Mouse (Mus musculus) neural tube, embryonic 13.5 days (tissue): ENCODE measurements around the gene Padi2. TPM values are rescaled to one million over a fixed set of nuclear protein-coding genes. Genes with fewer than 3 reads are reported as not detected.
A peak's percentile ranks its signal among the peaks of the same experiment; 100 is the strongest.

ENCODE experiments used
- ATAC-seq: fragments of 200-750 bp; cut with Nextera tagmentation; 2 replicates; pipeline ENCODE4 v1.8.0; 2017; ENCODE audit warnings: low read depth, mild to moderate bottlenecking, moderate TSS enrichment, moderate library complexity
- H3K27ac ChIP-seq: fragments of 300-500 bp; sonication (generic); replicated peaks from 2 replicates; pipeline ENCODE4 v1.5.1; 2015; ENCODE audit warnings: moderate library complexity, mild to moderate bottlenecking, inconsistent platforms
- H3K27me3 ChIP-seq: fragments of 300-500 bp; sonication (generic); 2 replicates; pipeline ENCODE4 v1.6.1; 2015; ENCODE audit warnings: mild to moderate bottlenecking, inconsistent platforms
- H3K36me3 ChIP-seq: fragments of 300-500 bp; sonication (generic); 2 replicates; pipeline ENCODE4 v1.6.1; 2015; ENCODE audit warnings: mild to moderate bottlenecking, inconsistent platforms
- H3K4me1 ChIP-seq: fragments of 300-500 bp; sonication (generic); replicated peaks from 2 replicates; pipeline ENCODE4 v1.6.1; 2015; ENCODE audit warnings: inconsistent platforms
- H3K4me2 ChIP-seq: fragments of 300-500 bp; sonication (generic); 2 replicates; pipeline ENCODE4 v1.6.1; 2015; ENCODE audit warnings: inconsistent platforms, mild to moderate bottlenecking, moderate library complexity
- H3K4me3 ChIP-seq: fragments of 300-500 bp; sonication (generic); 2 replicates; pipeline ENCODE4 v1.5.1; 2015; ENCODE audit warnings: mild to moderate bottlenecking, inconsistent platforms
- H3K9ac ChIP-seq: fragments of 300-500 bp; sonication (generic); 2 replicates; pipeline ENCODE4 v1.6.1; 2015; ENCODE audit warnings: moderate library complexity, mild to moderate bottlenecking, inconsistent platforms
- H3K9me3 ChIP-seq: fragments of 300-500 bp; sonication (generic); 2 replicates; pipeline ENCODE4 v1.6.1; 2016; ENCODE audit warnings: inconsistent platforms
- WGBS: fragments of 180-500 bp; shearing (Covaris S2); methylation state at CpG from one replicate; pipeline ENCODE4 v1.1.7; 2015; 5-methylcytosine and 5-hydroxymethylcytosine counted together
- polyA plus RNA-seq: library from polyadenylated mRNA; unstranded; fragments of >200 nt; fragmentation: Nextera tagmentation; extraction: Ambion mirVana; gene quantifications from 2 replicates; pipeline ENCODE4 v1.2.1, GENCODE M21; 2015

Padi2 gene
- 4.4 and 6.0 TPM in 2 replicates for polyA plus RNA-seq

DNA sequence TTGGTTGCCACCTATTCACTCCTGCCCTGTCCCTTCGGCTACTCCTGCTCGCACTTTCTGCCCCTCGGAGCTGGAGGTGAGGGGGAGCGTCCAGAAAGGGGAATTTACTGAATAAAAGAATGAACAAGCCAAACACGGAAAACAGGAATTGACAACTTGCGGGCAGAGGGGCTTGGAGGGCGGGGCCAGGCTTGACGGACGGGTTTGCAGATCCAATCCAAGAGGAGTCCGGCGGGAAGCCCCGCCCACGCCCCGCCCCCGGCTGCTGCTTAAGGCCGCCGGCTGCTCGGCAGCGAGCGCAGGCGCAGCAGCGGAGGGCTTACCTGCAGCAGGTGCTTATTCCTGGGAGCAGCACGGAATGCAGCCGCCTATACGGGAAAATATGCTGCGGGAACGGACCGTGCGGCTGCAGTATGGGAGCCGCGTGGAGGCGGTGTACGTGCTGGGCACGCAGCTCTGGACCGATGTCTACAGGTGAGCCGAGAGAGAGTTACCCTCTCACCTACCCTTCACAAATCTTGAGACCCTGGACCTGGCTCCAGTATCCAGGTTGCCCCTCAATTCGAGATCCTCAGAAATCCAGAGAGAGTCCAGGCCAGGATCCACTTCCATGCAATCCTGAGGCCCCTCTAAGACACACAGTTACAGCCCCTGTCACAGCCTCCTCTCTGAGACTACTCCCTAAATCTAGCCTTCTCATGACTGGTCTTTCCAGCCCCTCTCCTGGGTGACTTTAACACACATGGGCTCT, at the start of gene Padi2:
Gene Padi2, plus strand, starts transcription at position 269 of the 751 bp plus-strand sequence.
- ATAC-seq, result peak; percentile 84
- 3% methylated on average over 37 of the region's 37 CpGs for WGBS

DNA sequence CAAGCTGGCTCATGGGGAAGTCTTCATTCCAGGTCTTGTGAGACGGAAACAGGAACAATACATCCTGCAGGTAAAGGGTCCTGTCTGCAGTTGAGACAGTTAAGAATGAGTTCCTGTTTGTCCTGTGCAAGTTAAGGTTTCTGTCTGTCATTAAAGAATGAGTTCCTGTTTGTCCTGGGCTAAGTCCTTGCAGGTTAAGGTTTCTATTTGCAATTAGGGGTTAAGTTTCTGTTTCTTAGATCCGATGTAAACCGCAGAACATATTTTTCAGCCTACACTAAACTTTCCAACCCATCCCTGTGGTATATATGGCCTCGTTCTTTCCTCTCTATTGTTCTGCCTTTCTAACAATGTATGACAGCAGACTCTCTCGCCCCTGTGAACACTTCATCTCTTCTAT, 49.1 kb upstream of the Padi2 start:
- Histone ChIP-seq H3K9me3 (no peaks in the 10 kb centered on the region), H3K9ac (no peak overlapping the region), H3K4me3 (no peak overlapping the region), H3K4me2 (no peak overlapping the region), H3K27ac (no peak overlapping the region), H3K27me3 (no peaks in the 10 kb centered on the region), H3K4me1 (peaks cover 15% of the 10 kb centered on the region; the same call in 1 of the 2 replicates), H3K36me3 (no peaks in the 10 kb centered on the region)
- no peak for ATAC-seq
- 81% methylated on average over 5 of the region's 5 CpGs for WGBS

More for the DNA sequence above, at the start of gene Padi2:
- H3K27me3 ChIP-seq, result peaks cover 67% of the 10 kb centered on the region
- H3K27ac ChIP-seq, result no peak within 1 kb of the TSS
- peak within 1 kb of the TSS; percentile 36 for H3K4me3 ChIP-seq
- H3K36me3 ChIP-seq, result no peaks in the 10 kb centered on the region
- H3K9ac ChIP-seq, result peak within 1 kb of the TSS; percentile 34; the same call in 1 of the 2 replicates
- H3K9me3 ChIP-seq, result no peaks in the 10 kb centered on the region
- H3K4me1 ChIP-seq, result peaks cover 21% of the 10 kb centered on the region
- H3K4me2 ChIP-seq, result peak within 1 kb of the TSS; percentile 65

DNA sequence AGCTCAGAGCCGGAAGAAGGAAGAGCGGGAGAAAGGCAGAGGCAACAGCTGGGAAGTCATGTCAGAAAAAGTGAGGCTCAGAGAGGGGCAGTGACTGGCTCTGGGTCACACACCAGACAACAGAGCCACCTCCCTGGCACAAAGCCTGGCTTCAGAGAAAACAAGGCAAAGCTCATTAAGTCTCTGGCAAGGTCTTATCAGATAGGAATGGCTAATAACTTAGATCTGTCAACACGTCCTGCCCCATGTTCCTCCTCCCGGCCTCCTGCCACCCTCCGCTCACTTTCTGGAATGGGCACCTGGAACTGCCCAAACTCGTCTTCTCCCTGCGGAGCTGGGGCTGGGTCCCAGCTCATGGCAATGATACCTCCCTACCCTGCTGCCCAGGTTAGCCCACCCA, 48.3 kb upstream of the Padi2 start:
- no peaks in the 10 kb centered on the region for H3K36me3 ChIP-seq
- WGBS, result 89% methylated on average over 7 of the region's 7 CpGs
- no peak overlapping the region for H3K4me3 ChIP-seq
- H3K4me2 ChIP-seq, result no peak overlapping the region
- no peak for ATAC-seq
- H3K9ac ChIP-seq, result no peak overlapping the region
- no peaks in the 10 kb centered on the region for H3K27me3 ChIP-seq
- no peaks in the 10 kb centered on the region for H3K9me3 ChIP-seq
- H3K27ac ChIP-seq, result no peak overlapping the region
- peaks cover 15% of the 10 kb centered on the region; the same call in 1 of the 2 replicates for H3K4me1 ChIP-seq

DNA sequence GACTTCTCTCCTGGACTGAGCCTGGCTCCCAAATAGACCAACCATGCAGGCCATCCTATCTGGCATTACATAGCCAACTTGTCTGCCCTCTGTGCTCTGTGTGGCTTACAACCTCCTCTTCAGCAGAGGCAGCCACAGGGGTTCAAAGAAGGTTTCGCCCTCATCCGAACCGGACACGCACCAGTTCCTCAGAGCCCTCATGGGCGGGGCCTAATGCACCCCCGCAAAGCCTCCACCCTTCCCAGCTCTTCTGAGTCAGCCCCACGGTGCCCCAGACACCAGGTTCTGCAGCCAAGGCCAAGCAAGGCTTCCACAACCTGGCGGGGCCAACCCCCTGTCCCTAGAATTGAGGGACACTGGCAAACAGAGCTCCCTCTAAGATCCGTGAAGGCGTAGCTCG, 46.9 kb upstream of the Padi2 start:
- Histone ChIP-seq H3K4me1 (0 out of 2 replicates have a peak, but pooled peaks cover 5% of the 10 kb centered on the region), H3K9me3 (no peaks in the 10 kb centered on the region), H3K27ac (no peak overlapping the region), H3K27me3 (no peaks in the 10 kb centered on the region), H3K9ac (no peak overlapping the region), H3K4me3 (no peak overlapping the region), H3K36me3 (no peaks in the 10 kb centered on the region), H3K4me2 (no peak overlapping the region)
- WGBS, result 85% methylated on average over 11 of the region's 11 CpGs
- no peak for ATAC-seq

DNA sequence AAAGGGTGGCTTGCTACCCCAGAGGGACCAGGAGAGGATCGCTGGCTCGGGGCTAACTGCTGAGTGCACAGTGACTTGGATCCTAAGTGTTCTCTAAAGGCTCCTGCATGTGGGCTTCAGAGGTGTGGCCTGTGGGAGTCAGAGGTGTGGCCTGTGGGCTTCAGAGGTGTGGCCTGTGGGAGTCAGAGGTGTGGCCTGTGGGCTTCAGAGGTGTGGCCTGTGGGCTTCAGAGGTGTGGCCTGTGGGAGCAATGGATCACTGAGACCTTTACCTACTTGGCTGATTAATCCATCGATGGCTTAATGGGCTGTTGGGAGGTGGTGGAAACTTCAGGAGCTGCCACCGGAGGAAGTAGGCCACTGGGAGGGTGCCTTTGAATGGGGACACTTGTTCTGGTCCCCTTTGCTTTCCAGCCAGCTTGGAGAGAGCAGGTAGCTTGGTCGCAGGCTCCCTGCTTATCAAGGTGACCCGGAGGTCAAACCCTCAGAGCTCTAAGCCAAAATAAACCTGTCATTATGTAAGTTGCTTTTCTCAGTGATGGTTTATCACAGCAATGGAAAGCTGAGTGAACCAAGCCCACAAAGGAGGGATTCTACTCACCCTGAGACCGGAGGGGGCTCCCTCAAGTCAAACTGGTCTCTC, 45.9 kb upstream of the Padi2 start:
- H3K4me1 ChIP-seq, result no peaks in the 10 kb centered on the region
- no peak overlapping the region for H3K9ac ChIP-seq
- 58% methylated on average over 7 of the region's 7 CpGs for WGBS
- H3K4me3 ChIP-seq, result no peak overlapping the region
- no peaks in the 10 kb centered on the region for H3K27me3 ChIP-seq
- H3K9me3 ChIP-seq, result no peaks in the 10 kb centered on the region
- no peak for ATAC-seq
- H3K36me3 ChIP-seq, result no peaks in the 10 kb centered on the region
- H3K4me2 ChIP-seq, result no peak overlapping the region
- no peak overlapping the region for H3K27ac ChIP-seq

DNA sequence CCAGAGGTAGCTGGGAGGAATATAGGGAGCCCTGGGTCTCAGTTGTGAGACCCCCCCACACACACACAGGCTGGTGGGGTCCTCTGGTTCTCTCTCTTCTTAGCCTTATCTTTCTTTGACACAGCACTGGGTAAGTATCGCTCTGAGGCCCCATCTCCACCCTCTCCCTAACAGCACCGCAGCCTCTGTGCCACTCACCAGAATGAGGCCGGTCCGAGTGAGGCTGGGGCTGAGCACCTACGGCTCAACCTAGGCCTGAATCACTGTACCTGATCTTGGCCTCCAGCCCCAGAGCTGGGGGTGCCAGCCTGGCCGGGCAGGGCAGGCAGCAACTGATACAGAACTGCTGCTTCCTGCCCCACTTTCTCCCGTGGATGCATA, 45.4 kb upstream of the Padi2 start:
- H3K9ac ChIP-seq, result no peak overlapping the region
- no peaks in the 10 kb centered on the region for H3K36me3 ChIP-seq
- no peak overlapping the region for H3K4me3 ChIP-seq
- no peak overlapping the region for H3K27ac ChIP-seq
- no peak overlapping the region for H3K4me2 ChIP-seq
- 91% methylated on average over 7 of the region's 7 CpGs for WGBS
- no peaks in the 10 kb centered on the region for H3K9me3 ChIP-seq
- H3K4me1 ChIP-seq, result no peaks in the 10 kb centered on the region
- no peak for ATAC-seq
- H3K27me3 ChIP-seq, result no peaks in the 10 kb centered on the region

DNA sequence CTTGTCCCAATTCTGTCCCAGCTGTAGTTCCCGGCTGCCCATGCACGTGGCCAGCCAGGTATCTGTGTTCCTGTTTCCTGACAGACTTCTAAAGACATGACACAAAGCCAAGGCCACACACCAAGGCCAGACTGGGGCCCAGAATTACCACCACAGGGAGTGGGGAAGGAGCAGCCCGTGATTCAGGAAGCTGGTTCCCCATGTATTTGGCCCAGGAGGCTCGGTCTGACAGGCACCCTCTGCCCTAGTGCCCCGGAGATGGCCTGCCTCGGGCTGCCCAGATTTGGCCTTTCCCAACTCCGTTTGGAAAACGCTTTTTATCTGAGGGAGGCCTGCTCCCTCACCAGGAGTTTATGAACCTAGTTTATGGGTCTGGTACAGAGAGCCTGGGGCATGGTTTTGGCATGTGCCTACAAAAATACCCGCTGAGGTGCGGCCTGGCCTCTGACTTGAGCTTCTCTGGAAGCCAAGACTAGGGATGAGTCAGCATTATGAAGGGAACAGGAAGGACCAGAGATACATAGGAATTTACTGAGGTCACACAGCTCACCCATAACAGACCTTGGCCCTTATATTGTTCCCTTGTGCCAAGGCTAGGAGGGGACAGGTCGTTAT, 44.0 kb upstream of the Padi2 start:
- Histone ChIP-seq H3K9ac (no peak overlapping the region), H3K27ac (no peak overlapping the region), H3K4me2 (no peak overlapping the region), H3K27me3 (no peaks in the 10 kb centered on the region), H3K4me3 (no peak overlapping the region), H3K9me3 (no peaks in the 10 kb centered on the region), H3K4me1 (no peaks in the 10 kb centered on the region), H3K36me3 (no peaks in the 10 kb centered on the region)
- no peak for ATAC-seq
- WGBS, result 82% methylated on average over 11 of the region's 11 CpGs

DNA sequence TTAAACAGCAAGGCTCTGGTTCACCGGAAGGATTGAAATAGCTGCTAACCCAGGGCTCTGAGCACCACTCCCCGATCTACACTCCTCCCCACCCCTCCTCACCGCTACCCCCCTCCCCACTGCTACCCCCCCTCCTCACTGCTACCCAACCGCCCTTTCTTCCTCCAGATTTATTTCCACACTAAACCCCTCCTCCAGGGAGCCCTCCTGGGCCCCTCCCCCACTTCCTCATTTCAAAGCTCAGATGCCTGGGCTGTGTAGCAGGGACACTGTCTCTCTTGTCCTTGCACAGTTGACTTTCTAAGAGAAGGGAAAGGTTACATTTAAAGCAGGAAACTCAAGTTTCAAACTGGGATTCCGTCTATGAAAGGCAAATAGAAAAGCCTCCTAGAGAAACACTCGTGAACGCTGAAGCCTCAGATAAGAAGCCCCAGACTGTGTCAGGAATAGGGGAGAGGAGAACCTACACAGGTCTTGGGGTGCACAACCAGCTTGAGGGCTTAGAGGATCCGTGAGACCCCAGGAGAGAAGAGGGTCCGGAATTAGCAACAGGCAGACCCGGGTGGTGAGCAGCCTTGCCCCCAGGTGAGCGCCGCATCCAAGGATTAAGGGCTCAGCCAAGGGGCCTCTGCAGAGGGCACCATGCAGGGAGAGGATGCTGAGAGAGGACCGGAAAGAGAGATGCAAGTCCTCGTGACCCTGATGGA, 37.5 kb upstream of the Padi2 start:
- Histone ChIP-seq H3K4me1 (peaks cover 19% of the 10 kb centered on the region), H3K27ac (no peak overlapping the region), H3K4me2 (peak overlapping the region; percentile 14), H3K9ac (no peak overlapping the region), H3K36me3 (no peaks in the 10 kb centered on the region), H3K4me3 (no peak overlapping the region), H3K9me3 (peaks cover 7% of the 10 kb centered on the region; the same call in 1 of the 2 replicates), H3K27me3 (no peaks in the 10 kb centered on the region)
- WGBS, result 7% methylated on average over 14 of the region's 14 CpGs
- peak; percentile 53; the same call in 1 of the 2 replicates for ATAC-seq

DNA sequence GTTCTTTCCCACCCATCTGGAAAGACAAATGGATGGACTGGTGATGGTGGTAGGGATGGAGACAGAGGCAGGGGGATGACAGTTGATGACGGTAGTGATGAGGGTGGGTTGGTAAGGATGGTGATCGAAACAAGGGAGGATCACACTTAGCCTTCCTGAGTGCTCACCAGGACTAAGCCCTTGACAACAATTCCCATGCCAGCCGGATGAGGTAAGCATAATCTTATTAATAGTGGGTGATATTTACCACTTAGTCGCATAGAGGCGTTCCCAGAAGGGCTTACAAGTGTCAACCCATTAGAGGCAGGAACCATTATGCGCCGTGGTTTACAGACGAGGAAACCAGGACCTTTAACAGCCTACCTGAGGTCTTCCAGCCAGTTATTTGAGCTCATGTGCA, 36.2 kb upstream of the Padi2 start:
- H3K4me2 ChIP-seq, result no peak overlapping the region
- H3K9me3 ChIP-seq, result peaks cover 13% of the 10 kb centered on the region
- no peaks in the 10 kb centered on the region for H3K27me3 ChIP-seq
- no peak overlapping the region for H3K27ac ChIP-seq
- no peak overlapping the region for H3K9ac ChIP-seq
- no peaks in the 10 kb centered on the region for H3K36me3 ChIP-seq
- 82% methylated on average over 8 of the region's 8 CpGs for WGBS
- peaks cover 19% of the 10 kb centered on the region for H3K4me1 ChIP-seq
- H3K4me3 ChIP-seq, result no peak overlapping the region
- no peak for ATAC-seq

DNA sequence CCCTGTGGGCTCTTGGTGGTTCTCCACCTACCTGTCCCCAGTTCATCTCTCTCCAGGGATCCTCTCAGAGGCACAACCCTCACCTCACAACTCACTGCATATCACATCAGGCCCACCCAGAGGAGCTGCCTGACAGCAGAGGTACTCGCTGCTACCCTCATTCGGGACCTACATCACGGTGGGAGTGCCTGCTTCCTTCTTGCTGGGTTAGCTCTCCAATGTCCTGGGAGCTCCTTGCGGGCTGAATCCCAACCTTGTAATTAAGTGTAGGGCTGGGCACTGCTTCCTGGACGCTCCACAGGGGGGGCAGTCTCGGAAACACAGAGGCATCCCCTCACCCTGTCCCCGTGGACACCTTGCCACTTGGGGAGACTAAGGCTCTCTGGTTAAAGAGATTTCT, 35.3 kb upstream of the Padi2 start:
- 81% methylated on average over 7 of the region's 7 CpGs for WGBS
- no peak for ATAC-seq
- H3K4me3 ChIP-seq, result no peak overlapping the region

DNA sequence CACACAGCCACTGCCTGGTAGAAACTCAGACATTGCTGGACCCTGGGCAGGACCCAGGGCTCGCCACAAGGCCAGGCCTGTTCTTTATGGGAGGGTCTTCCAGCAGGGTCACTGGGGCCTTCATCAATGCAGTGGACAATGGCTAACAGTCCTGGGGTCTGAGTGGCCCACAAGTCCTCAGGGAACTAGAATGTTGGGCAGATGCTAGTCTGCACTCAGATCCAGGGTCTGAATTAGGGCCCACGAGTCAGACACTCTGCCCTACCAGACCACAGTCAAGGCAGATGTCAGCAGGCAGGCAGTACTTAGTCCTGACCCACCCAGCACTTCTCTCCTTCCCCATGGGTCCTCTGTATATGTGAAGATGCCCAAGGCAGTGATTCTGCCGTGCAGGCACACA, 34.8 kb upstream of the Padi2 start:
- no peak for ATAC-seq
- Histone ChIP-seq H3K4me1 (peaks cover 19% of the 10 kb centered on the region), H3K4me2 (no peak overlapping the region), H3K27me3 (no peaks in the 10 kb centered on the region), H3K27ac (no peak overlapping the region), H3K36me3 (no peaks in the 10 kb centered on the region), H3K4me3 (no peak overlapping the region), H3K9me3 (peaks cover 13% of the 10 kb centered on the region), H3K9ac (no peak overlapping the region)
- 77% methylated on average over 3 of the region's 3 CpGs for WGBS

More for the DNA sequence above, 35.3 kb upstream of the Padi2 start:
- no peak overlapping the region for H3K4me2 ChIP-seq
- peaks cover 19% of the 10 kb centered on the region for H3K4me1 ChIP-seq
- no peak overlapping the region for H3K27ac ChIP-seq
- H3K9me3 ChIP-seq, result peaks cover 13% of the 10 kb centered on the region
- no peaks in the 10 kb centered on the region for H3K36me3 ChIP-seq
- no peak overlapping the region for H3K9ac ChIP-seq
- no peaks in the 10 kb centered on the region for H3K27me3 ChIP-seq
